Mouse (Mus musculus) stomach, embryonic 16.5 days (tissue): ENCODE results near the gene Nebl. TPM values are rescaled to one million over a fixed set of nuclear protein-coding genes. Genes with fewer than 3 reads are reported as not detected.
"Not testable (repeated sequence)": the region's sequence is repeated elsewhere in the genome, so short reads cannot be mapped to it uniquely, and the experiment has no call there.

ENCODE experiments used
- ATAC-seq: fragments of 200-750 bp; cut with Nextera tagmentation; 2 replicates; pipeline ENCODE4 v1.8.0; 2017; ENCODE audit warnings: moderate number of reproducible peaks, moderate TSS enrichment; ENCODE audit not compliant: insufficient read depth, low FRiP score
- H3K27ac ChIP-seq: fragments of 300-500 bp; sonication (generic); 2 replicates; pipeline ENCODE4 v1.5.1; 2014; ENCODE audit warnings: low read length
- H3K27me3 ChIP-seq: fragments of 300-500 bp; sonication (generic); 2 replicates; pipeline ENCODE4 v1.6.1; 2014; ENCODE audit warnings: low read length, control low read depth, mixed read lengths; ENCODE audit not compliant: control insufficient read depth, insufficient read depth
- H3K36me3 ChIP-seq: fragments of 300-500 bp; sonication (generic); 2 replicates; pipeline ENCODE4 v1.6.1; 2014; ENCODE audit warnings: low read length; ENCODE audit not compliant: control insufficient read depth, insufficient read depth
- H3K4me1 ChIP-seq: fragments of 300-500 bp; sonication (generic); 2 replicates; pipeline ENCODE4 v1.6.1; 2014; ENCODE audit warnings: low read length, control low read depth, mixed read lengths; ENCODE audit not compliant: control insufficient read depth, insufficient read depth
- H3K4me2 ChIP-seq: fragments of 300-500 bp; sonication (generic); 2 replicates; pipeline ENCODE4 v1.6.1; 2014; ENCODE audit warnings: low read depth, low read length, mixed read lengths
- H3K4me3 ChIP-seq: fragments of 300-500 bp; sonication (generic); replicated peaks from 2 replicates; pipeline ENCODE4 v1.5.1; 2014; ENCODE audit warnings: mild to moderate bottlenecking, low read length
- H3K9ac ChIP-seq: fragments of 300-500 bp; sonication (generic); 2 replicates; pipeline ENCODE4 v1.6.1; 2014; ENCODE audit warnings: low read length
- H3K9me3 ChIP-seq: fragments of 300-500 bp; sonication (generic); replicated peaks from 2 replicates; pipeline ENCODE4 v1.6.1; 2016; ENCODE audit warnings: low read length, control low read depth; ENCODE audit not compliant: control insufficient read depth
- WGBS: fragments of 180-500 bp; shearing (Covaris S2); extraction: QIAGEN DNeasy Blood & Tissue Kit; methylation state at CpG from one replicate; pipeline ENCODE4 v1.1.7; 2014; 5-methylcytosine and 5-hydroxymethylcytosine counted together
- microRNA-seq: library from miRNA; unstranded; fragments of <30 nt; microRNA quantifications from one replicate; pipeline ENCODE4, GENCODE M21; 2016
- polyA plus RNA-seq: library from polyadenylated mRNA; unstranded; fragments of >200 nt; fragmentation: Nextera tagmentation; extraction: Ambion mirVana; gene quantifications from 2 replicates; pipeline ENCODE4 v1.2.1, GENCODE M21; 2015

Nebl gene
- polyA plus RNA-seq, 1 experiment from 2014 or later = 9.1 TPM

DNA sequence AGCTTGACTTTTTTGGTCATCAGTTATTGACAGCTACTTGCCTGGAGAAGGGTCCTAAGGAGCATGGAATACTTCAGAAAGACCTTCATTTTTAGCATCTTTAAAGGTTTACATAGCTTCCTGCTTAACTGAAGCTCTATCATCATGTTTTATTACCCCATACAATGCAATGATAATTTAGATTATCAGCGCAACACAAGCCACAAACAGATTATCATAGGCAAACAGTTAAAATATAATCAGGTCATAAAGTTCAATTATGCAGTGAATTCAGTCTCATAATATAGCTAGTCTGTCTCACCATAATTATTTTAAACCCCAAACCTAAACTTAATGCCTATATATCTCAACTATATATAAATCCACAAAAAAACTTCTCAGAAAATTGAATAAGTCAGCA, 386.6 kb downstream of the Nebl start:
- no peaks in the 10 kb centered on the region for H3K36me3 ChIP-seq
- WGBS = 79% methylated on average over 1 of the region's 1 CpGs
- no peaks in the 10 kb centered on the region for H3K27me3 ChIP-seq
- no peak overlapping the region for H3K27ac ChIP-seq
- no peak overlapping the region for H3K4me2 ChIP-seq
- no peaks in the 10 kb centered on the region for H3K9me3 ChIP-seq
- no peak overlapping the region for H3K9ac ChIP-seq
- no peak overlapping the region for H3K4me3 ChIP-seq
- no peak for ATAC-seq
- H3K4me1 ChIP-seq = no peaks in the 10 kb centered on the region

DNA sequence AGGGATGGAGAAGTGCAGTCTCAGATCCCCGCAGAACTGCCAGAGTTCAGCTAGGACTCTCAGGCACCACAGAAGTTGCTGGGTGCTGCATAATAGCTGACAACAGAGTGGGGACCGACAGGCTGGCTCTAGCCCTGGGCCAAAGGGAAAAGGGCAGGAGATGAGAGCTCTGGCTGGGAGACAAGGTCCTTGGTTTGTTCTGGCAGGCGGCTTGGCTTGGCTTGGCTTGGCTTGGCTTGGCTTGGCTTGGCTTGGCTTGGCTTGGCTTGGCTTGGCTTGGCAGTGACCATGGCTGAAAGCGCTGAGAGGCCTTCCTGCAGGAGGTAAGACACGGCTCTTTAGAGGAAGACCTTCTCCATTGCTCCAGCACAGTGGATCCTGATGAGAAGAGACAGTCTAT, 395.8 kb downstream of the Nebl start:
- ATAC-seq = no peak
- Histone ChIP-seq H3K36me3 (no peaks in the 10 kb centered on the region), H3K27me3 (no peaks in the 10 kb centered on the region), H3K4me2 (no peak overlapping the region), H3K27ac (no peak overlapping the region), H3K9ac (no peak overlapping the region), H3K4me3 (no peak overlapping the region), H3K4me1 (no peaks in the 10 kb centered on the region), H3K9me3 (no peaks in the 10 kb centered on the region)
- 89% methylated on average over 5 of the region's 5 CpGs for WGBS

DNA sequence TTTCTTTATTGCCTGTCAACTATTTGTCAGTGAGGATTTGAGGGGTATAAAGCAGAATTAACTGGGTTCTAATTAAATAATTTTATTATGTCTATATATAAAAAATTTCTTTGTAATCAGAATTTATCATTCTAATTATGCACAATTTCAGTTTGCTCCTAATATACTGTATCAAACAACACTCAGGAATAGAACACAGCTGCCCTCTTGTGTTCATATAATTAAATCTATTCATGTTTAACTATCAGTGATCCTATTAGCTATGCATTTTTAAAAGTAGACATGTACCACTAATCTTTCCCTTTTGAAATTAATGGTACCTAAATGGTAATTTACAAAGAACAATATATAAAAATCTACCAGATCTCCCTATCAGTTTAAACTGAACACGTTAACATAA, 404.7 kb downstream of the Nebl start:
- no peak for ATAC-seq
- WGBS = 86% methylated on average over 1 of the region's 1 CpGs
- Histone ChIP-seq H3K4me1 (no peaks in the 10 kb centered on the region), H3K4me3 (no peak overlapping the region), H3K9me3 (no peaks in the 10 kb centered on the region), H3K4me2 (no peak overlapping the region), H3K36me3 (no peaks in the 10 kb centered on the region), H3K27me3 (no peaks in the 10 kb centered on the region), H3K27ac (no peak overlapping the region), H3K9ac (no peak overlapping the region)

DNA sequence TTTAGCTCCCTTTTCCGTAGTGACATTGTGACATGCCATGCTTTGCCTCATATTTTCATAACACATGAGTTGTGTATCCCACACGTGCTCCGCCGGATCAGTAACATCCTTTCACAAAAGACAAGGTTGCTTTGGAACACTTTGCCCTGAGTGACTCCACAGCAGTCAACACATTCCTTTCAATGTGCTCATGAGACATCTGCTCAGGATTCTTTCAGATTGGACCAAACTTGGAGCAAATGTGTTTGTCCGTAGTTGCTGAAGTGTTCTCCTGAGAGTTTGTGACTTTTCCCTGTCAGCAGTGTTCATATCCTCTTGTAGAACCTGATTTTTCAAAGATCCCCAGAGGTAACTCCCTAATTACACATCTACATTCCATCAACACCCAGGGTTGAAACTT, 414.4 kb downstream of the Nebl start:
- WGBS = 76% methylated on average over 5 of the region's 5 CpGs
- Histone ChIP-seq H3K4me2 (no peak overlapping the region), H3K9ac (no peak overlapping the region), H3K36me3 (no peaks in the 10 kb centered on the region), H3K4me1 (no peaks in the 10 kb centered on the region), H3K27ac (no peak overlapping the region), H3K4me3 (no peak overlapping the region), H3K27me3 (no peaks in the 10 kb centered on the region), H3K9me3 (no peaks in the 10 kb centered on the region)
- no peak for ATAC-seq

DNA sequence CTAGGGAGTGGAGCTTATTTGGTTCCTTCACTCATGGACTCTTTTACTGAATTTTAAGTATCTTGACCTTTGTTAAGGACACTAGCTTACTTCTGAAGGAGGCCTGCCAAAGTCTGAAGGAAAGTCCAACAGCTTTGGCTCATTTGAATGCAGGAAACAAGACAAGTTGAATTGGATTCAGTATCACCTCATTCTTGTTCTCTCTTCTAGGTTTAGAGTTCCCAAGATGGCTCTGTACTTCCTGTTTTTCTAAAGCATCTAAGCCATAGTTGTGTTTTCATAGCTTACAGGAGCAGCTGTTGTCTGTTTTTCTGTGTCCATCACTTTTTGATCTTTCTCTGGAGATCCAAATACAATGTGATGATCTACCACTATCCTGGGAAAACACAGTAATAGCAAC, 429.9 kb downstream of the Nebl start:
- no peak overlapping the region for H3K4me2 ChIP-seq
- no peak overlapping the region for H3K4me3 ChIP-seq
- H3K9ac ChIP-seq = no peak overlapping the region
- no peaks in the 10 kb centered on the region for H3K4me1 ChIP-seq
- no peaks in the 10 kb centered on the region for H3K9me3 ChIP-seq
- H3K36me3 ChIP-seq = no peaks in the 10 kb centered on the region
- no peaks in the 10 kb centered on the region for H3K27me3 ChIP-seq
- H3K27ac ChIP-seq = no peak overlapping the region
- ATAC-seq = no peak

DNA sequence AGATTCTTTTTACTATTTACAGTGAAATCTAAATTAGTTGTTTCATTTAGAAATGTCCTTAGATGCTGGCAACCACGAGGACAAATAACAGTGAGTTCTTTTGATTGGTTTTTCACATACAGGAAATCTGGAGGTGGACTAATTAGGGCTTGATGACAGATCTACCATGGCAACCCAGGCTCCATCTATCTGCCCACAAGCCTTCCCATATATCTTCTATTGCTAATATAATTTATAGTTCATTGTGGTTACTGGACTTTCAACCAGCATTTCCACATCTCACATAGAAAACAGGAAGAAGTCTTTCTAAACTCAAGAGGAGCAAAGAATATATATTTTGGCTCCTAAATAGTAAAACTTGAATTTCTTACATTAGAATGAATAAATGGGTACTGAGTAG, 433.8 kb downstream of the Nebl start:
- H3K4me2 ChIP-seq = no peak overlapping the region
- H3K27ac ChIP-seq = no peak overlapping the region
- H3K9ac ChIP-seq = no peak overlapping the region
- H3K27me3 ChIP-seq = no peaks in the 10 kb centered on the region
- no peaks in the 10 kb centered on the region for H3K4me1 ChIP-seq
- WGBS = 73% methylated on average over 1 of the region's 1 CpGs
- no peak for ATAC-seq
- no peaks in the 10 kb centered on the region for H3K36me3 ChIP-seq
- H3K9me3 ChIP-seq = no peaks in the 10 kb centered on the region
- H3K4me3 ChIP-seq = no peak overlapping the region

DNA sequence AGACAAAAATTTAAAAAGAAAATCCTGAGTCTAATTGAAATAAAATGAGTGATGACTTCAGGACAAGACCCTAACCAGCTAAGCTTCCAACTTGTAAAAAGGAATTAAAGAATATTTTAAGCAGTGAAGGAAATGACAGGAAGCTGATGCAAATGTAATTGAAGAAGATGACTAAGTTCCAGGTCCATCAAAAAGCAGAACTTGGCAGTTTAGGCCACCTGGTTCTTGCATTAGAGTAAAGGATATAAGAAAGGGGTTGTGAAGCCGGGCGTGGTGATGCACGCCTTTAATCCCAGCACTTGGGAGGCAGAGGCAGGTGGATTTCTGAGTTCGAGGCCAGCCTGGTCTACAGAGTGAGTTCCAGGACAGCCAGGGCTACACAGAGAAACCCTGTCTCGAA, 436.0 kb downstream of the Nebl start:
- WGBS = 74% methylated on average over 4 of the region's 5 CpGs
- not testable (repeated sequence) for H3K27ac ChIP-seq, H3K9ac ChIP-seq, H3K36me3 ChIP-seq, H3K27me3 ChIP-seq, H3K9me3 ChIP-seq, H3K4me2 ChIP-seq, H3K4me1 ChIP-seq, ATAC-seq, H3K4me3 ChIP-seq

Small RNA genes within 50 kb of the gene (microRNA-seq; reads per million reads assigned to microRNA genes)
- gene Mir6419 = not detected
